Mouse (Mus musculus): Measurements from ENCODE around the gene Frrs1.

The Frrs1 gene

GRCm38 (mm10) chr3:116906596-116906995 lies 47.3 kb downstream of the Frrs1 start:
- no peak for DNase-seq (ENCODE audit: low read depth, low spot score)

- no peak for DNase-seq (ENCODE audit: low read depth, low spot score)
These were observed 55.1 kb downstream of the Frrs1 start for GRCm38 (mm10) chr3:116914374-116914773.

GRCm38 (mm10) chr3:116914931-116915330 lies 55.7 kb downstream of the Frrs1 start:
- no peak for DNase-seq (ENCODE audit: low read depth, low spot score)

GRCm38 (mm10) chr3:116917016-116917415 lies 57.8 kb downstream of the Frrs1 start:
- no peak for DNase-seq (ENCODE audit: low read depth, low spot score)

- no peak for DNase-seq (ENCODE audit: low read depth, low spot score)
These were observed 62.3 kb downstream of the Frrs1 start for GRCm38 (mm10) chr3:116921535-116921934.

GRCm38 (mm10) chr3:116923042-116923441 lies 63.8 kb downstream of the Frrs1 start:
- DNase-seq (ENCODE audit: low read depth, low spot score): no peak

GRCm38 (mm10) chr3:116928994-116929393 lies 69.7 kb downstream of the Frrs1 start:
- DNase-seq (ENCODE audit: low read depth, low spot score): no peak

GRCm38 (mm10) chr3:116933158-116933557 lies 73.9 kb downstream of the Frrs1 start:
- no peak for DNase-seq (ENCODE audit: low read depth, low spot score)

- no peak for DNase-seq (ENCODE audit: low read depth, low spot score)
These were observed 77.8 kb downstream of the Frrs1 start for GRCm38 (mm10) chr3:116936934-116937691.

- DNase-seq (ENCODE audit: low read depth, low spot score): no peak
These were observed 81.7 kb downstream of the Frrs1 start for GRCm38 (mm10) chr3:116940804-116941558.

GRCm38 (mm10) chr3:116941559-116942117 lies 82.4 kb downstream of the Frrs1 start:
- no peak for DNase-seq (ENCODE audit: low read depth, low spot score)

GRCm38 (mm10) chr3:116942751-116943150 lies 83.5 kb downstream of the Frrs1 start:
- DNase-seq (ENCODE audit: low read depth, low spot score): no peak

GRCm38 (mm10) chr3:116943422-116943821 lies 84.2 kb downstream of the Frrs1 start:
- no peak for DNase-seq (ENCODE audit: low read depth, low spot score)

GRCm38 (mm10) chr3:116946476-116946875 lies 87.2 kb downstream of the Frrs1 start:
- DNase-seq (ENCODE audit: low read depth, low spot score): no peak

- no peak for DNase-seq (ENCODE audit: low read depth, low spot score)
These were observed 91.4 kb downstream of the Frrs1 start for GRCm38 (mm10) chr3:116950665-116951115.

GRCm38 (mm10) chr3:116951489-116951888 lies 92.2 kb downstream of the Frrs1 start:
- no peak for DNase-seq (ENCODE audit: low read depth, low spot score)

- no peak for DNase-seq (ENCODE audit: low read depth, low spot score)
These were observed 93.1 kb downstream of the Frrs1 start for GRCm38 (mm10) chr3:116952242-116952899.

GRCm38 (mm10) chr3:116953366-116953765 lies 94.1 kb downstream of the Frrs1 start:
- no peak for DNase-seq (ENCODE audit: low read depth, low spot score)

GRCm38 (mm10) chr3:116955061-116955460 lies 95.8 kb downstream of the Frrs1 start:
- DNase-seq (ENCODE audit: low read depth, low spot score): no peak
